Mouse (Mus musculus) heart, adult 2 months (tissue): Measurements from ENCODE around the gene Dzip1l. TPM values are rescaled to one million over a fixed set of nuclear protein-coding genes. Genes with fewer than 3 reads are reported as not detected.

Experiments
- DNase-seq, 2 experiments: peaks; one replicate each; pipeline ENCODE4 v3.0.0; 2021
- H3K27ac ChIP-seq: fragments of 200-600 bp; 2 replicates; pipeline ENCODE4 v1.8.1; 2022
- H3K27me3 ChIP-seq: fragments of 200-500 bp; 2 replicates; pipeline ENCODE4 v1.6.1; 2012; ENCODE audit warnings: mild to moderate bottlenecking, low read length, inconsistent platforms, mixed read lengths; ENCODE audit not compliant: control insufficient read depth, insufficient read depth
- H3K36me3 ChIP-seq: fragments of 200-500 bp; 2 replicates; pipeline ENCODE4 v1.6.1; 2012; ENCODE audit warnings: low read length, inconsistent platforms; ENCODE audit not compliant: control insufficient read depth, insufficient read depth
- H3K4me1 ChIP-seq: fragments of 200-500 bp; 2 replicates; pipeline ENCODE4 v1.6.1; 2011; ENCODE audit warnings: low read length; ENCODE audit not compliant: control insufficient read depth, insufficient read depth
- H3K4me3 ChIP-seq: fragments of 200-600 bp; 2 replicates; pipeline ENCODE4 v1.8.1; 2022
- H3K79me2 ChIP-seq: fragments of 200-500 bp; replicated peaks from 2 replicates; pipeline ENCODE4 v1.6.1; 2012; ENCODE audit warnings: mild to moderate bottlenecking, inconsistent platforms, low read length, moderate library complexity, mixed read lengths; ENCODE audit not compliant: control insufficient read depth, insufficient read depth
- H3K9ac ChIP-seq: fragments of 200-500 bp; 2 replicates; pipeline ENCODE4 v1.6.1; 2012; ENCODE audit warnings: low read depth, mild to moderate bottlenecking, control low read depth, inconsistent platforms, low read length, mixed read lengths
- CTCF ChIP-seq: fragments of 200-600 bp; IDR thresholded peaks from 2 replicates; pipeline ENCODE4 v1.8.1; 2022; ENCODE audit warnings: antibody characterized with exemption, mild to moderate bottlenecking, moderate library complexity
- EP300 ChIP-seq: fragments of 200-500 bp; IDR thresholded peaks from 2 replicates; pipeline ENCODE4 v1.6.1; 2011; ENCODE audit warnings: low read depth, low read length, control low read depth; ENCODE audit not compliant: insufficient read depth
- POLR2A ChIP-seq: fragments of 200-500 bp; IDR thresholded peaks from 2 replicates; pipeline ENCODE4 v1.6.1; 2011; ENCODE audit warnings: mild to moderate bottlenecking, low read depth, low read length, control low read depth; ENCODE audit not compliant: insufficient read depth
- WGBS: fragments of 180-500 bp; shearing (Covaris S2); methylation state at CpG from one replicate; pipeline ENCODE4 v1.1.7; 2018; 5-methylcytosine and 5-hydroxymethylcytosine counted together
- intact Hi-C: fragments of 180-260 bp; cut with DNase I; formaldehyde crosslinking; loops from one replicate; pipeline ENCODE4 v1.15.1; 2025
- polyA plus RNA-seq: library from polyadenylated mRNA; depleted of rRNA; stranded (reverse); fragments of >200 nt; gene quantifications from 2 replicates; pipeline ENCODE4 v1.2.3, GENCODE M21; 2012
- total RNA-seq, 2 experiments: library from RNA; stranded (reverse); gene quantifications; 2 replicates each; pipeline ENCODE4 v1.2.3; 2021

Gene Dzip1l
- total and polyA plus RNA-seq, 3 experiments = 3.2 to 4.6 (median 4.2) TPM

DNA sequence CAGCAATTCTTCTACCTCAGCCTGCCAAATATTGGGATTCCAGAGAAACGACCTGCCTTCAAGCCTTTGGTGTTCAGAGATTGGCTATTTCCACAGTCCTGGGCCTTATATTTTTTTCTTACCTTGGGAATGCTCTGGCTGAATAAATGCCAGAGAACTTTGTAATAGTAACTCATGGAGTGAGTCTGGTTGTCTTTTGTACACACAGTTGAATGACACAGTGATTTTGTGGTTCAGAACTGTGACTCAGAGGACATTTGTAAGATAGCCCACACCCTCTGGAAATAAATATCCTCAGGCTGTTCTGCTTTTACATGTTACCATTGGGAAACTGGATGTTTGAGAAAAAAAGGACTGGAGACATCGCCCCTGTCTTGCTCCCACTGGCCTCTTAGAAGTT is 71.9 kb downstream of the Dzip1l start:
- DNase-seq = no peak
- Histone ChIP-seq H3K27ac (no peak overlapping the region), H3K27me3 (no peaks in the 10 kb centered on the region), H3K4me3 (no peak overlapping the region), H3K36me3 (no peaks in the 10 kb centered on the region), H3K9ac (no peak overlapping the region), H3K4me1 (no peaks in the 10 kb centered on the region), H3K79me2 (no peaks in the 10 kb centered on the region)
- 83% methylated on average over 2 of the region's 2 CpGs for WGBS
- TF ChIP-seq POLR2A (no peak), CTCF (no peak), EP300 (no peak)
- intact Hi-C loops = no loop called here

DNA sequence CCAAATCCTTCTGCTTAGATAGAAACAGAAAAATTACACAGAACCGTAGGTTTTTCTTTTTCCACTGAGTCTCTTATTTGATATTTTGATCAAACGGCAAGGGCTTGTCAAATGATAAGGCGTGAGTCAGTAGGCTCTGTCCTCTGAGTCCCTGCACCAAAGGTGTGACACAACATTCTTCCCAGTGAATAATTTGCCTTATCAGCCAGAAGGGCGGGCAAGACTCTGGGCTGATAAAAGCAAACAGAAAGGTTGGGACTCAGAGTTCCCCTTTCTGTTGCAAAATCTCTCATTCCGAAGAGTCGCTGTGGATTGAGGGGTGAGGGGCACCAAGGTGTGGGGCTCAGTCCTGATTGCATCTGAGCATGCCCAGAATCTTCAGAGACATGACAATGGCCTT is 72.9 kb downstream of the Dzip1l start:
- H3K27ac ChIP-seq = no peak overlapping the region
- TF ChIP-seq CTCF = no peak
- TF ChIP-seq EP300 = no peak
- no peak for TF ChIP-seq POLR2A
- no peaks in the 10 kb centered on the region for H3K4me1 ChIP-seq
- no peaks in the 10 kb centered on the region for H3K79me2 ChIP-seq
- H3K36me3 ChIP-seq = no peaks in the 10 kb centered on the region
- DNase-seq = no peak
- no peaks in the 10 kb centered on the region for H3K27me3 ChIP-seq
- 68% methylated on average over 6 of the region's 6 CpGs for WGBS
- intact Hi-C loops = no loop called here
- no peak overlapping the region for H3K4me3 ChIP-seq
- H3K9ac ChIP-seq = no peak overlapping the region

DNA sequence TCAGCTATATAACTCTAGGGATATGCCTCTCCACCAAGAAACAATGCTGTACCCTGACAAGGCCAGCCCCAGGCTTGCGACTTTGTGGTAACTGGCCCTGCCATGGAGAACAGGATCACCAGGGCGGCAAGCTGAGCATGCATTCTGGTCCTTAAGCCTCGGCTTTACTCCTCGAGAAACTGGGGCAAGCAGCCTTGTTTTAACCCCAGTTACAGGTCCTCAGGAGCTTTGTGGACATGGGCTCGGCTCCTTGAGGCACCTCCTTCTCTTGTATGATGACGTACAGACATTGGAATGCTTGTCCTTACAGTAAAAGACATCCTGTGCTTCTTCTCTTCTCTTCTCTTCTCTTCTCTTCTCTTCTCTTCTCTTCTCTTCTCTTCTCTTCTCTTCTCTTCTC is 74.4 kb downstream of the Dzip1l start:
- no peaks in the 10 kb centered on the region for H3K79me2 ChIP-seq
- no peak overlapping the region for H3K27ac ChIP-seq
- intact Hi-C loops = no loop called here
- no peaks in the 10 kb centered on the region for H3K4me1 ChIP-seq
- H3K36me3 ChIP-seq = no peaks in the 10 kb centered on the region
- 76% methylated on average over 6 of the region's 6 CpGs for WGBS
- no peak overlapping the region for H3K4me3 ChIP-seq
- no peak for TF ChIP-seq EP300
- no peak for TF ChIP-seq POLR2A
- TF ChIP-seq CTCF = no peak
- DNase-seq = no peak
- no peaks in the 10 kb centered on the region for H3K27me3 ChIP-seq
- H3K9ac ChIP-seq = no peak overlapping the region

DNA sequence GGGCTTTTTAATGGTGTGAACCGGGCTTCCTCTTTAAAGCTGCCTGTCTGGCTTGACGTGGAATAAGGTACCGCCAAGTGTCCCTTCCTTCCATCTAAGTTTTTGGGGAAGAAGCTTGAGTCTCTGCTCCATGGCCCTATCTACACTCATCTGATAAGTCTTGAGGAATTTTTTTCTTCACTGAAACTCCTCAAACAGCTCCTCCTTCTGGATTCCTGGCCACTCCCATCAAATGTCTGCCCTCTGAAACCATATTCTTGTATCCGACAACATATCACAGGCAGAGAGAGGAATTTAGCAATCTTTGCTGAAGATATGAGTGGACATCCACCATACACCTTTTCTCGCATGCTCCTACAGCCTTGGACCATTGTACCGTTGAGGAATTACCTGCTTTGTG is 77.0 kb downstream of the Dzip1l start:
- Histone ChIP-seq H3K9ac (no peak overlapping the region), H3K79me2 (no peaks in the 10 kb centered on the region), H3K36me3 (no peaks in the 10 kb centered on the region), H3K4me3 (no peak overlapping the region), H3K27me3 (no peaks in the 10 kb centered on the region), H3K4me1 (no peaks in the 10 kb centered on the region), H3K27ac (no peak overlapping the region)
- 79% methylated on average over 6 of the region's 6 CpGs for WGBS
- DNase-seq = no peak
- no peak for TF ChIP-seq CTCF
- no peak for TF ChIP-seq POLR2A
- TF ChIP-seq EP300 = no peak
- intact Hi-C loops = no loop called here

GRCm38 (mm10) chr9:99707425-99708126 is 78.3 kb downstream of the Dzip1l start:
- H3K9ac ChIP-seq = no peak overlapping the region
- no peak overlapping the region for H3K27ac ChIP-seq
- H3K27me3 ChIP-seq = no peaks in the 10 kb centered on the region
- no peaks in the 10 kb centered on the region for H3K79me2 ChIP-seq
- H3K4me1 ChIP-seq = no peaks in the 10 kb centered on the region
- 70% methylated on average over 11 of the region's 11 CpGs for WGBS
- DNase-seq = no peak
- intact Hi-C loops = no loop called here
- no peak for TF ChIP-seq CTCF
- TF ChIP-seq POLR2A = no peak
- TF ChIP-seq EP300 = no peak
- H3K4me3 ChIP-seq = no peak overlapping the region
- H3K36me3 ChIP-seq = no peaks in the 10 kb centered on the region

DNA sequence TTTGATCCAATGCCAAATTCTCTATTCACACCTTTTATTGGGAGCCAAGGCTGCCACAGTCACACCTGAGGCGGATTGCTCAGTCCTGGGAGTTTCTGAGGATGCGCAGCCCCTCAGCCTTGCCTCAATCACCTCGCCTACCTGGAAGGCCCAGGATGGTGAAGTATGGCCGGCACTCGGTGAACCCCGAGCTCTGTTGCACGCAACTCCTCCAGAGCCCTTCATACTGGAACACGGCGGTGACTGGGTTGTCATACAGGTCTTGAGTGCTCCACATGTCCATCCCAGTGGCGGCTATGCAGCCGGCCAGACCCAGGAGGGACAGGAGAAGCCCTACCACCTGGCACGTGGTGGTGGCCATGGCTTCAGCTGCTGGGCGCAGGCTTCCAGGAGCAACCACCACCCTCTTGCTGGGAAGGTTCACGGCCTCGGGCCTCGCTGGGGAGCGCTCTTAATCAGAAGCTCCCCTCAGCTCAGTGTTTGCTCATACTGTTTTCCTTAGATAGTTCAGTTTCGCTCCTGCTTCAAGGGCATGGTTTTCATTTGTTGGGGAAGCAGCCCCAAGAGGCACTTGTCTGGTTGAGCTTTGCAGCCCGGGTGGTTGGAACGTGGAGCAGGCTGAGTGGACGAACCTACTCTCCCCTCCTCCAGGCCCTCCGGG is 80.4 kb downstream of the Dzip1l start:
- Histone ChIP-seq H3K9ac (no peak overlapping the region), H3K27ac (no peak overlapping the region), H3K79me2 (no peaks in the 10 kb centered on the region), H3K36me3 (no peaks in the 10 kb centered on the region), H3K4me1 (no peaks in the 10 kb centered on the region), H3K27me3 (no peaks in the 10 kb centered on the region), H3K4me3 (no peak overlapping the region)
- DNase-seq = no peak
- 84% methylated on average over 22 of the region's 22 CpGs for WGBS
- TF ChIP-seq POLR2A = no peak
- no peak for TF ChIP-seq EP300
- no peak for TF ChIP-seq CTCF
- intact Hi-C loops = no loop called here
